Comparison of ENCODE assay signal across 1 mouse cellular context in the genomic region with DNA sequence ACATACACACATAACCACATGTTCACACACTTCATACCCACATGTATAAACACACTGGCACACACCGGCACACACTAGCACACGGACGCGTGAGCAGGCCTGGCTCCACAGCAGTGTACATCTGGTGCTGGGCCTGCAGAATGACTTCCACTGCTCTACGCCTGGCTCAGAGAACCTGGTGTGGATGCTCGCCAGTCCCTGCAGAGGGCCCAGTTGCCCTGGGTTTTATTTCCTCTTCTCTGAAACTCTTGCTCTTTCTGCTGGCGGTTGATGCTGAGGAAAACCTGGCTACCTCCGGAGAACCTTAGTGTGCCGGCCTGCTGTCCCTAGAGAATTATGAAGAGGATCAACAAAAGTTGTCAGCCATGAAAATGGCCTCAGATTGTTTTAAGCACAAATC.
TF ChIP-seq lines count a peak whose summit lies in the region.

No protein-coding gene starts in this region.

TF ChIP-seq in CH12.LX, 34 proteins besides CTCF, POLR2A, EP300 and RAD21:
- TF ChIP-seq MAZ (IDR thresholded peaks at IDR 0.05; ENCODE audit: low read depth, low read length) (no peak), SMC3 (IDR thresholded peaks at IDR 0.05; ENCODE audit: low read depth, low read length) (peak; percentile 38)
